Mouse (Mus musculus) adrenal gland, postnatal 0 days (tissue): ENCODE measurements around the gene Metap1. TPM values are rescaled to one million over a fixed set of nuclear protein-coding genes. Genes with fewer than 3 reads are reported as not detected.

Experiments used
- microRNA-seq: library from miRNA; unstranded; fragments of <30 nt; microRNA quantifications from one replicate; pipeline ENCODE4, GENCODE M21; 2016; ENCODE audit warnings: borderline replicate concordance; ENCODE audit not compliant: insufficient number of aligned reads
- polyA plus RNA-seq: library from polyadenylated mRNA; unstranded; fragments of >200 nt; fragmentation: Nextera tagmentation; extraction: Ambion mirVana; gene quantifications from 2 replicates; pipeline ENCODE4 v1.2.1, GENCODE M21; 2015

Gene Metap1
- polyA plus RNA-seq, result 18.9 and 32.5 TPM in 2 replicates

GRCm38 (mm10) chr3:138489327-138490033 is at the start of gene Metap1:
Gene Metap1 (minus strand): TSS chr3:138489515.

GRCm38 (mm10) chr3:138526073-138526915 is 37.0 kb upstream of the Metap1 start, which contains the start of gene Eif4e:
Gene Eif4e (plus strand): TSS chr3:138526179.

GRCm38 (mm10) chr3:138442612-138443464 is 46.5 kb downstream of the Metap1 start, which contains the start of gene Adh5:
Gene Adh5 (plus strand): TSS chr3:138443093.

GRCm38 (mm10) chr3:138415121-138415690 is 74.1 kb downstream of the Metap1 start, which contains the start of gene Adh4:
Gene Adh4 (plus strand): TSS chr3:138415466.

Small RNA genes within 50 kb of the gene (microRNA-seq; reads per million reads assigned to microRNA genes)
- not detected for gene Mir1956

Other genes with a start within 250 kb of the Metap1 start
- gene Adh1, start 228.5 kb downstream of the Metap1 start, polyA plus RNA-seq, result 2,142 and 6,125 TPM in 2 replicates
- gene Adh6a, start 176.2 kb downstream of the Metap1 start, polyA plus RNA-seq, result not detected in 2 replicates
- 0.09 and 0.19 TPM in 2 replicates for gene Adh6b, start 147.7 kb downstream of the Metap1 start, polyA plus RNA-seq
- gene Adh4, start 74.0 kb downstream of the Metap1 start, polyA plus RNA-seq, result 0.50 TPM in 1 of 2 replicates, not detected in the other
- 405 and 503 TPM in 2 replicates for gene Adh5, start 46.4 kb downstream of the Metap1 start, polyA plus RNA-seq
- gene Eif4e, start 36.7 kb upstream of the Metap1 start, polyA plus RNA-seq, result 121 and 178 TPM in 2 replicates